Mouse (Mus musculus) liver, adult 2 months (tissue): ENCODE results near the gene Dolpp1. TPM values are rescaled to one million over a fixed set of nuclear protein-coding genes. Genes with fewer than 3 reads are reported as not detected.

Source experiments
- DNase-seq: peaks from one replicate; pipeline ENCODE4 v3.0.0-alpha.2; 2011; ENCODE audit warnings: low read depth, low spot score; ENCODE audit errors: extremely low read depth
- H3K27ac ChIP-seq: fragments of 200-500 bp; replicated peaks from 2 replicates; pipeline ENCODE4 v1.5.1; 2012; ENCODE audit warnings: low read depth, mild to moderate bottlenecking, control low read depth, inconsistent platforms, low read length; ENCODE audit not compliant: insufficient read depth
- H3K27me3 ChIP-seq: fragments of 200-500 bp; 2 replicates; pipeline ENCODE4 v1.6.1; 2012; ENCODE audit warnings: mild to moderate bottlenecking, moderate library complexity, low read length, inconsistent platforms; ENCODE audit not compliant: control insufficient read depth, insufficient read depth
- H3K36me3 ChIP-seq: fragments of 200-500 bp; 2 replicates; pipeline ENCODE4 v1.6.1; 2012; ENCODE audit warnings: low read length, inconsistent platforms; ENCODE audit not compliant: control insufficient read depth, insufficient read depth
- H3K4me1 ChIP-seq: fragments of 200-500 bp; 2 replicates; pipeline ENCODE4 v1.6.1; 2011; ENCODE audit warnings: low read length; ENCODE audit not compliant: control insufficient read depth, insufficient read depth
- H3K4me3 ChIP-seq: fragments of 200-500 bp; 2 replicates; pipeline ENCODE4 v1.5.1; 2011; ENCODE audit warnings: low read depth, mild to moderate bottlenecking, control low read depth, low read length, moderate library complexity; ENCODE audit not compliant: insufficient read depth
- H3K79me2 ChIP-seq: fragments of 200-500 bp; 2 replicates; pipeline ENCODE4 v1.6.1; 2012; ENCODE audit warnings: inconsistent platforms, mild to moderate bottlenecking, low read length, moderate library complexity; ENCODE audit not compliant: control insufficient read depth, insufficient read depth
- H3K9ac ChIP-seq: fragments of 200-500 bp; 2 replicates; pipeline ENCODE4 v1.6.1; 2012; ENCODE audit warnings: low read depth, mild to moderate bottlenecking, control low read depth, inconsistent platforms, low read length
- CTCF ChIP-seq: fragments of 200-500 bp; IDR thresholded peaks from 2 replicates; pipeline ENCODE4 v1.5.1; 2011; ENCODE audit warnings: low read depth, low read length, control low read depth
- POLR2A ChIP-seq: fragments of 200-500 bp; IDR thresholded peaks from 2 replicates; pipeline ENCODE4 v1.6.1; 2011; ENCODE audit warnings: low read length, control low read depth; ENCODE audit not compliant: insufficient read depth; ENCODE audit errors: extremely low read depth
- WGBS: fragments of 180-500 bp; shearing (Covaris S2); methylation state at CpG from one replicate; pipeline ENCODE4 v1.1.7; 2018; 5-methylcytosine and 5-hydroxymethylcytosine counted together
- polyA plus RNA-seq: library from polyadenylated mRNA; depleted of rRNA; stranded (reverse); fragments of >200 nt; gene quantifications from 2 replicates; pipeline ENCODE4 v1.2.3, GENCODE M21; 2012
- total RNA-seq: library from RNA; depleted of rRNA; stranded (reverse); fragments of >200 nt; gene quantifications from 2 replicates; pipeline ENCODE4 v1.2.3, GENCODE M21; 2014

Dolpp1 gene
- total and polyA plus RNA-seq, 2 experiments = 8.9 to 44.8 TPM

DNA sequence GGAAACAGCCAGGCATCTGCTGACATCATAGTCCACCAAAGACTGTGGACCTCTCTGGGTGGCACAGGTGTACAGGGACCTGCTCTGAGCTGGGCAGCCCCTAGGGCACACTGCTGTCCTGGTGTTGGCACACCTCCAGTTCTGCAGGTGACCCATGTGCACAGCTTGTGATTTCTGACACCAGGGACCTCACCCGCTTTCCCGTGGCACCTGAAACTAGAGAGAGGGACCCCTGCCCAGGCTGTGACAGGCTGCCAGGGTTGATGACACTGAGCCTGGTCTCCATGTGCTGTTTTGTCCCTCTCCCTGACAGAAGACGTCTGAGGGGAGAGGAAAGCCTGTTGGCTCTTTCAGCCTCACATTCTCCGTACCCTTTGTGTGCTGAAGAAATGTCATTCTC is 45.7 kb downstream of the Dolpp1 start:
- Histone ChIP-seq H3K4me1 (peaks cover 4% of the 10 kb centered on the region; the same call in 1 of the 2 replicates), H3K9ac (no peak overlapping the region), H3K27me3 (no peaks in the 10 kb centered on the region), H3K79me2 (no peaks in the 10 kb centered on the region), H3K36me3 (peaks cover 11% of the 10 kb centered on the region; the same call in 1 of the 2 replicates), H3K4me3 (no peak overlapping the region), H3K27ac (no peak overlapping the region)
- WGBS = 93% methylated on average over 4 of the region's 4 CpGs
- no peak for DNase-seq
- TF ChIP-seq CTCF (no peak), POLR2A (no peak)

DNA sequence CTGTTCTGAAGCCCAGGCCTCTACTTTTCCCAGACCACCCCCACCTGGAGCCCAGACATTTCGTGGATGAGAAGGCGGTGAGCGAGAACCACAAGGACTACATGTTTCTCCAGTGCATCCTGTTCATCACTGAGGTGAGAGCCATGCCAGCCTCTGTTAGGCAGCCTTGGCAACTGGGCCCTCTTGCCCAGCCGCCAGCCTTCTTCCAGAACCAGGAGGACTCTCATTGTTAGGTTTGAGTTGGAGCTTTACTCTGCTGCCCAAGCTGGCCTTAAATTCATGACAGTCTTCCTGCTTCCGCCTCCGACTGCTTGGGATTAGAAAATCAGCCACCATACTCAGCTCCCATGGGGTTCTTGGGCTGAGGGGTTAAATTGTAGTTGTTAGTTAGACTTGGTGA is 47.6 kb downstream of the Dolpp1 start:
- TF ChIP-seq POLR2A = no peak
- no peak for TF ChIP-seq CTCF
- Histone ChIP-seq H3K4me3 (no peak overlapping the region), H3K27ac (no peak overlapping the region), H3K27me3 (no peaks in the 10 kb centered on the region), H3K36me3 (peaks cover 4% of the 10 kb centered on the region; the same call in 1 of the 2 replicates), H3K4me1 (peaks cover 4% of the 10 kb centered on the region; the same call in 1 of the 2 replicates), H3K79me2 (no peaks in the 10 kb centered on the region), H3K9ac (no peak overlapping the region)
- WGBS = 95% methylated on average over 6 of the region's 6 CpGs
- no peak for DNase-seq

DNA sequence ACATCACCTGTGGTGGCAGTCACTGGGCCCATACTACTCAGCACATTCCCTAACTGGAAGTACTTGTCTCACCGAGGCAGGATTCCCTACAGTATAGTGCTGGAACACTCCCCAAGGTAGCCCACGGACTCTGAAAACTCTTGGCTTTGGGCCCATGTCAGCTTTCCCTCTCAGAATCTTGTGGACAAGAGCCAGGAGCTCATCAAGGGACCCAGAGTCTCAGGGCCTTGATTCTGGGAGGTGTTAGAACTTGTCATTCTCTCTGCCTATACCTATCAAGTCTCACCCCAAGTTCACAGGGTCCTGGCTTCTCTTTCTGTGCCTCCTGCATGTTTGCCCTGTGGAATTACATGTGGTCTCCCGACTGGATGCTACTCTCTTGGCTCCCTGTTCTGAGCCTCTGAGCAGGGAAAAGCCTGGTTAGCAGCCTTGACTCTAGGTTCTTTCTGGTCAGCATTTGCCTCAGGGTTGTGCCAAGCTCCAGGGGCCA is 48.2 kb downstream of the Dolpp1 start:
- no peak overlapping the region for H3K4me3 ChIP-seq
- H3K27me3 ChIP-seq = no peaks in the 10 kb centered on the region
- no peak overlapping the region; the same call in 1 of the 2 replicates for H3K9ac ChIP-seq
- peaks cover 4% of the 10 kb centered on the region; the same call in 1 of the 2 replicates for H3K36me3 ChIP-seq
- WGBS = 49% methylated on average over 3 of the region's 3 CpGs
- H3K27ac ChIP-seq = peak overlapping the region; percentile 84
- no peak for DNase-seq
- H3K4me1 ChIP-seq = peaks cover 4% of the 10 kb centered on the region; the same call in 1 of the 2 replicates
- TF ChIP-seq CTCF = no peak
- TF ChIP-seq POLR2A = no peak
- no peaks in the 10 kb centered on the region for H3K79me2 ChIP-seq

DNA sequence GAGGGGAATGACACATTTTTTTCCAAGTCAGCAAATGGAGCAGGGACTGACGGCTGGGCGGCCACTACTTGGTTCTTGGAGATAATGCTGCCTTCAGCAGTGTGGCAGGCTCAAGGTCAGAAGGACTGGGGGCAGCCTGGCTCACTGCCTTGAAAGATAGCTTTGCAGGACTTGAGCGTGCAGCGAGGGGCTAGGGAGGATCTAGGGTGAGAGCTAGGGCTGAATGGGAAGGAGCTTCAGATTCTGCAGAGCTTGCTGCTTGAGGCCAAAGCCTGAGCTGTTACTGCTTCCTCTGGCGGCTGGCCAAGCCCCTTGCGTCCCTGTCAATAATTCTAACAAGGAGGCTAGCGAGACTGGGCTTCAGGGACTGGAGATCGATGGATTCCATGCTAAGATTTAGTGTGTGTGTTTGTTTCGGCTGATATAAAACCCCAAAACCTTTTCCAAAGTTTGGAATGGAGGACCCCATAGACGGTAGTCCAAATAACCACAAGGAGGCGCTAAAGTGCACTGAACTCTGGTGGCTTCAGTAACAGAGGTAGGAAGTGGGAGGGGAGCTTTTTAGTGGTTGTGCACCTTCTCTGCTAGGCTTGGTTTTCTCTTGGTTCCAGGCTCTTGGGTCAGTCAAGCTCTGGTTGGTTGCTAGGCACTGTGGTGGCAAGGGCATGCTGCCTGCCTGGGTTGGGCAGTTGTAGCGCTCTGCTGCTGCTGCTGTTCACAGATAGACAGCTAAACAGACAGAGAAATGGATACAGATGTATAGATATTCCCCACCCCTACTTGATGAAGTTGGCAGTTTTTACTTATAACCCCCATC is 48.9 kb downstream of the Dolpp1 start:
- peak overlapping the region; percentile 26; the same call in 1 of the 2 replicates for H3K9ac ChIP-seq
- peak overlapping the region; percentile 84 for H3K27ac ChIP-seq
- no peaks in the 10 kb centered on the region for H3K79me2 ChIP-seq
- H3K36me3 ChIP-seq = peaks cover 4% of the 10 kb centered on the region; the same call in 1 of the 2 replicates
- no peak for TF ChIP-seq POLR2A
- TF ChIP-seq CTCF = peak; percentile 1; the same call in 1 of the 2 replicates
- DNase-seq = peak; percentile 40
- H3K27me3 ChIP-seq = no peaks in the 10 kb centered on the region
- peak overlapping the region; percentile 12; the same call in 1 of the 2 replicates for H3K4me3 ChIP-seq
- WGBS = 37% methylated on average over 12 of the region's 12 CpGs
- peaks cover 4% of the 10 kb centered on the region; the same call in 1 of the 2 replicates for H3K4me1 ChIP-seq

DNA sequence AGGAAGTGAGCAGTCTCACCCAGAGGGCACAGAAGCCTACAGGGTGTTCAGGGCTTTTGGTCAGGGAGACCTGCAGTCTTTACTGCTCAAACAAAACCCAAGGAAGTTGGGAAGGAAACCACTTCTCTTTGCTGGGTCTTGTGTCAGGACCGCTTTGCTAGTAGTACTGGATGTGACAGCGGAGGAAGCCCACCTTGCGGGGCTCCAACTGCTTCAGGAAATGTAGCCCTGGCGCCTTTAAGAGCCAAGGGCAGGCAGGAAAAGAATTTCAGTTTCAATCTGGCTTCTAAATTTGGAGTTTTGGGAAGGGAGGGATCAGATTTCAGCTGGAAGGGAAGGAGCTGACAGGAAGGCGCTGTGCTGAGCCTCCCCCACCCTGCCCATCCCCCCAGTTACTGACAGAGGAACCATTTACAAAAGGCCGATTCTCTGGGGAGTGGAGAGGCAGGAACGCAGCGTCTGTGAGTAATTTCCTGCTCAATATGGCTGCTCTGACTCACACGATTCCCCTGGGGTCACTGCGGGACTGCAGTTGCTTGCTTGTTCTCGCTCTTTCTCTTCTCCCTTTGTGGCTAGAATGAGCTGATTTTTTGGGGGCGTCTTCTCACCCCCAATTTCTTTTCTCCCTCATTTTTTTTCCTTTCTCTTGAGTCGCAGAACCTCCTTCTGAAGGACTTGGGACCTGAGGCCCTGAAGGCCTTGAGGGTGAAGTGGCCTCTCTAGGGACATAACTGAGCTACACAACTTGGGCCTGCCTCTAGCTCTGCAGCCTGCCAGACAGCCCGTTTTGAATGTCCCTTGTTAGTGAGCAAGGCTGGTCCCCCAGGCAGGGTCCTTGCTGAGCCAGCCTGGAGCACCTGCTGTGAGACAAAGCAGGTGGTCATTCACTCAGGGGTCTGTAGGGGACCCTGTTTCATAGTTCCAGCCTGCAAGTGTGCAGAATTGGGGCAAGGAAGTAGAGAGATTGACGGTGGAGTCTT is 49.8 kb downstream of the Dolpp1 start:
- DNase-seq = peak; percentile 61
- Histone ChIP-seq H3K9ac (peak overlapping the region; percentile 37), H3K36me3 (peaks cover 4% of the 10 kb centered on the region; the same call in 1 of the 2 replicates), H3K4me3 (peak overlapping the region; percentile 8), H3K27ac (peak overlapping the region; percentile 84), H3K27me3 (no peaks in the 10 kb centered on the region), H3K79me2 (no peaks in the 10 kb centered on the region), H3K4me1 (peaks cover 6% of the 10 kb centered on the region; the same call in 1 of the 2 replicates)
- no peak for TF ChIP-seq CTCF
- 0 out of 2 replicates have a peak, but pooled peaks have one; percentile 10 for TF ChIP-seq POLR2A
- WGBS = 62% methylated on average over 15 of the region's 15 CpGs
